Mouse (Mus musculus): Measurements from ENCODE around the gene Mia2. TPM values are rescaled to one million over a fixed set of nuclear protein-coding genes. Genes with fewer than 3 reads are reported as not detected.

The Mia2 gene
- polyA plus RNA-seq, 1 experiment from 2014 or later, result 46.1 TPM

DNA sequence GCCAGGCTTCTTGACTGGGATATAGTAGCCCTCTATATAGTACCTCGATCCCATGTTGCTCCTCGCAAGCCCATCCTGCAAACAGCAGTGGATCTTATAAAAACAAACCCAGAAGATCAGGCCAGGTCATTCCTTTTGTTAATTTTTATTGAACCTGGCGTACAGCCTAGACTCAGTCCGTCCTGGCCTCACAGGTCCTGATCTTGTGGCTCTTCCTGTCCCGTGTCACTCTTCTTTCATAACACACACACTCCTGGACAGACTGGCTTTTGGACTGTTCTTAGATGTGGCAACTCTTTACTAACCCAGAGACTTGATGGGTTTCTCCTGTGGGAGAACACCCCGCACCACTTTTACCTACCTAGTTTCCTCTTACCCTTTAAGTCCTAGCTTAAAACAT is 10.3 kb downstream of the Mia2 start:
- WGBS (ENCODE audit: insufficient replicate concordance), result 66% methylated on average over 6 of the region's 6 CpGs
- H3K9me3 ChIP-seq (replicated peaks), result no peaks in the 10 kb centered on the region
- H3K9ac ChIP-seq, result no peak overlapping the region
- H3K4me1 ChIP-seq (replicated peaks), result no peaks in the 10 kb centered on the region
- peak; percentile 93 for ATAC-seq (ENCODE audit: insufficient read depth)
- H3K4me3 ChIP-seq (replicated peaks), result no peak overlapping the region
- H3K27me3 ChIP-seq, result no peaks in the 10 kb centered on the region
- H3K36me3 ChIP-seq (replicated peaks), result 0 out of 2 replicates have a peak, but pooled peaks cover 3% of the 10 kb centered on the region
- no peak overlapping the region for H3K4me2 ChIP-seq
- H3K27ac ChIP-seq (replicated peaks), result no peak overlapping the region

DNA sequence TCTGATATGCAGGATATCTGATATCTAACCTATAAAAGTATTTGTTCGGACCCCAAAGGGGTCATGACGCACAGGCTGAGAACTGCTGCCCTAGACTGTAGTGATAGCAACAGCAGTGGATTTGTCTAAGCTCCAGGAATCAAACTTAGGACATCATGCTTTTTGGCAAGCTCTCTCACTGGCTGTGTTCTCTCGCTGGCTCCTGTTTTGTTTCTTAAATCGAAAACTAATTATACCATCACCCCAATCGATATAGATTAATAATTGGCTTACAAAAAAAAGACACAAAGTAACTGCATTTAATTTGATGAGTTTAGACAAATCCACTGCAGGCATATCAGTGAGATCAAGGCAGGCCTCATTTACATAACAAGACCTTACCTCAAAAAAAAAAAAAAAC is 10.9 kb downstream of the Mia2 start:
- Histone ChIP-seq H3K9ac (no peak overlapping the region), H3K27ac (replicated peaks) (no peak overlapping the region), H3K36me3 (replicated peaks) (0 out of 2 replicates have a peak, but pooled peaks cover 3% of the 10 kb centered on the region), H3K4me1 (replicated peaks) (no peaks in the 10 kb centered on the region), H3K27me3 (no peaks in the 10 kb centered on the region), H3K4me3 (replicated peaks) (no peak overlapping the region), H3K4me2 (no peak overlapping the region), H3K9me3 (replicated peaks) (no peaks in the 10 kb centered on the region)
- no peak for ATAC-seq (ENCODE audit: insufficient read depth)
- 68% methylated on average over 5 of the region's 5 CpGs for WGBS (ENCODE audit: insufficient replicate concordance)

DNA sequence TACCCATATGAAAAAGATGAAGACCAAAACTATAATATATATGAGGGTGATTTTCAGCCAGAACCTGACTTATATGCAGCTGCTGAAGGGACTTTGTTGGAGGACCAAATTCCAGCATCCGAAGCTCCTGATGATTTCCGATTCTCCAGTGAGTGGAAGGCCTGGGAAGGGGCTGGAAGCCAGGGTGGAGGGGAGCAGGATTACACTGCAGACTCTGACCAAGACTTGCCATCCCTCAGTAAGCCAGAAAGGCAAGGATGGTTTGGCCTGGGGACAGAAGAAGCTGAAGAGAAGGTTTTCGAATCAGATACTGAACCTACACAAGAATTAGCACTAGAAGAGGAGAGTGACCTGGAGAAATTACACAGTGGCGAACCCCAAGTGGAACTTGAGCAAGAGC is 12.3 kb downstream of the Mia2 start:
- 64% methylated on average over 4 of the region's 4 CpGs for WGBS (ENCODE audit: insufficient replicate concordance)
- H3K27ac ChIP-seq (replicated peaks), result no peak overlapping the region
- ATAC-seq (ENCODE audit: insufficient read depth), result no peak
- no peaks in the 10 kb centered on the region for H3K4me1 ChIP-seq (replicated peaks)
- no peak overlapping the region for H3K9ac ChIP-seq
- 0 out of 2 replicates have a peak, but pooled peaks cover 3% of the 10 kb centered on the region for H3K36me3 ChIP-seq (replicated peaks)
- no peaks in the 10 kb centered on the region for H3K27me3 ChIP-seq
- H3K4me2 ChIP-seq, result no peak overlapping the region
- H3K4me3 ChIP-seq (replicated peaks), result no peak overlapping the region
- no peaks in the 10 kb centered on the region for H3K9me3 ChIP-seq (replicated peaks)

DNA sequence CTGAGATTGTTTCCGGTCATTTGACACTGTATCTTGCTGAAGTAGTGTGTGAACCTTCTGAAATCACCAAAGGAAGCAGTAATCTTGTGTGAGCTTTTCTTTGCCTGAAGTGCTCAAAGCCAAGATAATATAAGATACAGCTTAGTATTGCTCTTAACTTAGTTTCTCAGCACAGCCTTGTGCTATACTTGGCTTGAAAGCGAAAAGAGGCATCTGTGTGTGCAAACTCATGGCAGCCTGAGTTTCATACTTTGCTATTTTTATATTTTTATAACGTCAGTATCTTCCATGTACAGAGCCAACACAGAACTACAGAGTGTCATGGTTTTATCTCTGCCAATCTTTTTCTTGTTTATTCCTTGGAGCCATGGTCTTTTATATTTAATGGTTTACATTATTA is 21.6 kb downstream of the Mia2 start:
- 58% methylated on average over 3 of the region's 3 CpGs for WGBS (ENCODE audit: insufficient replicate concordance)
- H3K9ac ChIP-seq, result no peak overlapping the region
- no peak overlapping the region for H3K4me3 ChIP-seq (replicated peaks)
- H3K27ac ChIP-seq (replicated peaks), result no peak overlapping the region
- H3K4me1 ChIP-seq (replicated peaks), result no peaks in the 10 kb centered on the region
- no peaks in the 10 kb centered on the region for H3K27me3 ChIP-seq
- no peaks in the 10 kb centered on the region for H3K36me3 ChIP-seq (replicated peaks)
- ATAC-seq (ENCODE audit: insufficient read depth), result no peak
- no peak overlapping the region for H3K4me2 ChIP-seq
- H3K9me3 ChIP-seq (replicated peaks), result no peaks in the 10 kb centered on the region

DNA sequence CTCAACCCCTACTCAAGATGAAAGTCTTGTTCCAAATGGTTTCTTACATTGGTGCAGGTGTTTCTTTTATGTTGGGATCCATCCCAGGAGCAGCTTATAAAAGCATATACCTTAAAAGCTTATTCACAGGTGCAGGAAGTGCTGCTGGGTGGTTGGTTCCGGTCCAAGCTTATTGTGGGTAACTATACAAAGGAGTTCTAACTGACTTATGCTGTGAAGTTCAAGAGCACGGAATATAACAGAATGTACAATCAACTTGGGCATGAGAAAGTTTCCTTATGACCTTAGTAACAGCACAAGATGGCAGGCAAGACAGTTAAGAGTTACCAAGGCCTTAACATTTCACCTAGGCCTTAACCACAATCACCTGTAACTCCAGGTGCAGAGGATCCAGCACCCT is 29.8 kb downstream of the Mia2 start:
- Histone ChIP-seq H3K27ac (replicated peaks) (no peak overlapping the region), H3K4me1 (replicated peaks) (peaks cover 8% of the 10 kb centered on the region), H3K36me3 (replicated peaks) (no peaks in the 10 kb centered on the region), H3K4me2 (no peak overlapping the region), H3K27me3 (no peaks in the 10 kb centered on the region), H3K9ac (no peak overlapping the region), H3K9me3 (replicated peaks) (no peaks in the 10 kb centered on the region), H3K4me3 (replicated peaks) (no peak overlapping the region)
- WGBS (ENCODE audit: insufficient replicate concordance), result 59% methylated on average over 2 of the region's 2 CpGs
- no peak for ATAC-seq (ENCODE audit: insufficient read depth)

DNA sequence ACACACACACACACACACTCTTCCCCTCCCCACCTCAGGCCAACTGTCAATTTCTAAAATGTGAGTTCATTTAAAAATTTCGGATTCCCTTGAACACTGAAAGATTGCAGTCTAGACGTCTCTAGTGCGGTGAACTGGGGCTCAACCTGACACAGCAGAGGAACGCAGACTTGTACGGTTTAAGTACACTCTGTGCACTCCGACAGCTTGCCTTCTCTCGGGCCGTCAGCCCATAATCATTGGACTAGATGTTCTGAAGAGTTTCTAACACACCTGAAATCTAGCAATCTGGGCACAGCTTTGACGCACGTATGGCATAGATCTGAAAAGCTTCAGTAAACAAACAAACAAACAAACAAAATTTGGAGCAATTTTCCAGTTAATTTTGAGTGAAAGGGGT is 32.9 kb downstream of the Mia2 start:
- H3K9me3 ChIP-seq (replicated peaks), result no peaks in the 10 kb centered on the region
- ATAC-seq (ENCODE audit: insufficient read depth), result no peak
- WGBS (ENCODE audit: insufficient replicate concordance), result 81% methylated on average over 10 of the region's 10 CpGs

DNA sequence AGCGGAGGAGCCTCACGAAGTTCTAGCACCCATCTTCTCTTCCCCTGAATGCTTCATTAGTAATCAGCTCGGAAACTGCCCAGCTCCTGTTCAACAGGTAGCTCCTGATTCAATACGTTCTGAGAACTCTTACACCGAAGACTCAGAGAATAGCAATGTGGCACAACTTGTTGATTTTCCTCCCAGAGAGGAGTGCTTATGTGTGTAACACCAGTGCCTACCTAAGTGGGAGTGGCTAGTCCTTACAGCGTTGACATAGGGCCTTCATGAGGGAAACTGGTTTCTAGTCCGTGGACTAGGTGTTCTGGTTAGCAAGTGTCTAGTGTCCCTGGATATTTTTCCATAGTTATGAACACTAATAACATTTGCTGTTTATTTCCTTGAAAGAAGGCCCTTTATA is 33.4 kb downstream of the Mia2 start:
- 59% methylated on average over 7 of the region's 7 CpGs for WGBS (ENCODE audit: insufficient replicate concordance)
- Histone ChIP-seq H3K4me1 (replicated peaks) (peaks cover 34% of the 10 kb centered on the region), H3K36me3 (replicated peaks) (0 out of 2 replicates have a peak, but pooled peaks cover 4% of the 10 kb centered on the region), H3K27me3 (no peaks in the 10 kb centered on the region), H3K27ac (replicated peaks) (no peak overlapping the region), H3K9me3 (replicated peaks) (no peaks in the 10 kb centered on the region), H3K4me2 (no peak overlapping the region), H3K9ac (no peak overlapping the region), H3K4me3 (replicated peaks) (no peak overlapping the region)
- ATAC-seq (ENCODE audit: insufficient read depth), result no peak

More for the DNA sequence above, 32.9 kb downstream of the Mia2 start:
- H3K27ac ChIP-seq (replicated peaks), result no peak overlapping the region
- no peak overlapping the region for H3K9ac ChIP-seq
- no peaks in the 10 kb centered on the region for H3K27me3 ChIP-seq
- no peaks in the 10 kb centered on the region for H3K36me3 ChIP-seq (replicated peaks)
- H3K4me2 ChIP-seq, result no peak overlapping the region
- H3K4me1 ChIP-seq (replicated peaks), result peaks cover 29% of the 10 kb centered on the region
- no peak overlapping the region for H3K4me3 ChIP-seq (replicated peaks)

DNA sequence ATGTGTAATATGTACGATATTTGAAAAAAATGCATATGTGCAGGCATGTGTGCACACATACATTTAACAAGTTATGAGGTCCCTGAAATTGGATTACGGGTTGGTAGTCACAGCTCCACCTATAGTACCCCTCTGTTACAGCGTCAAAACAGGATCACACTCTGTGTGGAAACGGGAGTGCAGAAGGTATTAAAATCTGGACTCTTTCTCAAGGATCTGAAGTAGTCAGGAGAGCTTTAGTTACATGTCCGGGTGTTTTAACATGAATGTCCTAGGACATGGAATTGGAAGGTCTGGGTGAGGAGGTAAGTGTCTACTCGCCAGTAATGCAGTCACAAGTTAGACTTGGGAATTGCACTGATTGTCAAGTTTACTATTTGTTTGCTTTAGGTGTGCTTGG is 34.0 kb downstream of the Mia2 start:
- Histone ChIP-seq H3K9ac (no peak overlapping the region), H3K27ac (replicated peaks) (0 out of 2 replicates have a peak overlapping the region, but pooled peaks have one; percentile 94), H3K27me3 (no peaks in the 10 kb centered on the region), H3K4me3 (replicated peaks) (peak overlapping the region; percentile 20; the same call in 1 of the 2 replicates), H3K4me2 (peak overlapping the region; percentile 99; the same call in 1 of the 2 replicates), H3K4me1 (replicated peaks) (peaks cover 40% of the 10 kb centered on the region), H3K36me3 (replicated peaks) (0 out of 2 replicates have a peak, but pooled peaks cover 4% of the 10 kb centered on the region), H3K9me3 (replicated peaks) (no peaks in the 10 kb centered on the region)
- no peak for ATAC-seq (ENCODE audit: insufficient read depth)
- WGBS (ENCODE audit: insufficient replicate concordance), result 34% methylated on average over 6 of the region's 6 CpGs

DNA sequence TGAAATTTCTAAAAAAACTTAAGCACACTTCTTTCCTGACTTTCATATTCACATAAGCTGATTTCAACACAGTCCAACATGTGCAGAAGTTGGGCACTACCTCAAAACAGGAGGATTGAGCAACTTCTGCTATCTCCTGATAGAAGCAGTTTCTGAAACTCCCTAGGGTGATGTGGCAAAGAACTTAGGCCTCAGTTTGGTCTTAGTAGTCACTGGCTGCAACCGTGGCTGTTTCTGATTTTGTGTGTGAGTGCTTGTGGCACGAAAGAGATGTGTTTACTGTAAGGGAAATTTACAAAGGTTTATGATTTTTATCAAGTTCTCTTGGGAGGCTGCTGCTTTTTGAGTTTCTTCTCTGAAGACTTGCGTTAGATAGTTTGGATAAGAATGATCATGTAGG is 34.6 kb downstream of the Mia2 start:
- Histone ChIP-seq H3K27me3 (no peaks in the 10 kb centered on the region), H3K9ac (peak overlapping the region; percentile 93; the same call in 1 of the 2 replicates), H3K27ac (replicated peaks) (peak overlapping the region; percentile 94), H3K4me1 (replicated peaks) (peaks cover 46% of the 10 kb centered on the region), H3K9me3 (replicated peaks) (no peaks in the 10 kb centered on the region), H3K4me3 (replicated peaks) (peak overlapping the region; percentile 93), H3K36me3 (replicated peaks) (0 out of 2 replicates have a peak, but pooled peaks cover 4% of the 10 kb centered on the region), H3K4me2 (peak overlapping the region; percentile 99)
- WGBS (ENCODE audit: insufficient replicate concordance), result 10% methylated on average over 3 of the region's 3 CpGs
- ATAC-seq (ENCODE audit: insufficient read depth), result no peak

DNA sequence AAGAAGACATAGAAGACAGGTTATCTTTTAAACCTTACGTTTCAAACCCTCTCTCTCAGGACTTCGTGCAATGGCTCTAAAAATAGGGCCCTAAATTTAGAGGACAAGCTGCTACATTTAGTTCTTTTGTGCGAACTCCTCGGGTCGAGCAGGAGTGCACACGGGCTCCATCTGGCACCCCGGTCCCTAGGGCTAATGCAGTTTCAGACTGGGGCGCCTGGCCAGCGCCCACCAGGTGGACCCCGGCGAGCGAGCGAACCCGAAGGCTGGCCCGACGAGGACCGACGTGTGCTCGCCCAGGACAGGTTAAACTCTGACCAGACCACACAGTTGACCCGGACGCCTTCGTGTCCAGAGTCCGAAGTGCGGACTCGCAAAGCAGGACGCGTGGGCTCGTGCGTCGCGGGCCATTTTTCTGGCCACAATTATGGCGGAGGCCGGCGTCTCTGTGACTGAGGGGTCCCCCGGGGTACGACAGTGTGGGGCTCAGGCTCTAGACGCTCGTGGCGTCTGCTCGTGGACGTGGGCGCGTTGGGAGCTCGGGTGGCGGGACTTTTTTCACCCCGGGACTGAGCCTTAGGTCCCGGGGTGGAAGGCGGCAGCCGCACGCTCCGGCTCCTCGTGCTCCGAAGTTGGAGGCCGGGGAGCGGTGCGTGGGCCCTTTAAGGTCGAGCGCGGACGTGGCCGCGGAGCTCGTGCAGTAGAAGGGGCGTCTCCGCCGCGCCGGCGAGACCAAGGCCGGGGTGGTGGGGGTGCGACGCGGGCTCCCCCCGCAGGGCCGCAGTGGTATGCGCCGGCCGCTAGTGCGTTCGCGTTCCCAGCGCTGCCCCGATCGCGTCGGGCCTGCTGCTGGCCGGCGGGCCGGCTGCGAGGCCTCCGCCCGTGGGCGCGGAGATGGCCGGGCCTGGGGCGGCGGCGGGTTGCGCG is 35.3 kb downstream of the Mia2 start:
- no peaks in the 10 kb centered on the region for H3K27me3 ChIP-seq
- WGBS (ENCODE audit: insufficient replicate concordance), result under 1% methylated on average over 99 of the region's 100 CpGs
- H3K9me3 ChIP-seq (replicated peaks), result no peaks in the 10 kb centered on the region
- H3K4me3 ChIP-seq (replicated peaks), result peak overlapping the region; percentile 93
- ATAC-seq (ENCODE audit: insufficient read depth), result peak; percentile 89
- H3K27ac ChIP-seq (replicated peaks), result peak overlapping the region; percentile 94
- peaks cover 53% of the 10 kb centered on the region for H3K4me1 ChIP-seq (replicated peaks)
- H3K36me3 ChIP-seq (replicated peaks), result peaks cover 4% of the 10 kb centered on the region; the same call in 1 of the 2 replicates
- peak overlapping the region; percentile 99 for H3K4me2 ChIP-seq
- peak overlapping the region; percentile 93 for H3K9ac ChIP-seq

DNA sequence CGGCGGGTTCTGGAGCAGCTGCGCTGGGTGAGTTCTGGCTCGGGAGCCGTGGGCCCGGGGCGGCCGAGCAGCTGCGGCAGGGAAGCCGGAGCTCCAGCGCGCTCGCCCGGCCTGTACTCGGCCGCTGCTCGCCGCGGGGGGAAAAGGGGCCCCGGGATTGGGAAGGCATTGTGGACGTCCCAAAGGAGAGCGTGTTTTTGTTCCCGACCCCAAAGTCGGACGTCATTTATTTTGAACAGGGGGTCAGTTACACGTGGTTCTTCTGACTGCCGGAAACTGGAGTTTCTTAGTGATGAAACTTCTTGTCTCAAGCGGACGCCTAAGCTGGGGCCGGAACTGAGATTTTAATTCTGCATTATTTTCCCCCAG is 36.0 kb downstream of the Mia2 start:
- H3K36me3 ChIP-seq (replicated peaks), result peaks cover 4% of the 10 kb centered on the region; the same call in 1 of the 2 replicates
- peak overlapping the region; percentile 93 for H3K9ac ChIP-seq
- peaks cover 59% of the 10 kb centered on the region for H3K4me1 ChIP-seq (replicated peaks)
- peak overlapping the region; percentile 93 for H3K4me3 ChIP-seq (replicated peaks)
- H3K4me2 ChIP-seq, result peak overlapping the region; percentile 99
- peak; percentile 6 for ATAC-seq (ENCODE audit: insufficient read depth)
- WGBS (ENCODE audit: insufficient replicate concordance), result 0% methylated on average over 30 of the region's 30 CpGs
- no peaks in the 10 kb centered on the region for H3K9me3 ChIP-seq (replicated peaks)
- H3K27ac ChIP-seq (replicated peaks), result peak overlapping the region; percentile 94
- H3K27me3 ChIP-seq, result no peaks in the 10 kb centered on the region
